Mouse (Mus musculus) hindbrain, embryonic 10.5 days (tissue): ENCODE measurements at regions not wholly inside any gene's neighbourhood (a gene's known extent, or its start where the extent isn't known, plus 50 kb on each side); places are given as distances from the start of the nearest gene placed in this dataset.

Experiments used
- DNase-seq: peaks from one replicate; pipeline ENCODE4 v3.0.0-alpha.2; 2017; ENCODE audit warnings: low spot score
- H3K27ac ChIP-seq: fragments of 300-500 bp; sonication (generic); 2 replicates; pipeline ENCODE4 v1.5.1; 2016; ENCODE audit warnings: mild to moderate bottlenecking, moderate library complexity
- H3K27me3 ChIP-seq: fragments of 300-500 bp; sonication (generic); 2 replicates; pipeline ENCODE4 v1.6.1; 2016; ENCODE audit warnings: mild to moderate bottlenecking; ENCODE audit not compliant: poor library complexity, insufficient read depth, severe bottlenecking
- H3K36me3 ChIP-seq: fragments of 300-500 bp; sonication (generic); 2 replicates; pipeline ENCODE4 v1.6.1; 2016; ENCODE audit warnings: mild to moderate bottlenecking, moderate library complexity
- H3K4me1 ChIP-seq: fragments of 300-500 bp; sonication (generic); replicated peaks from 2 replicates; pipeline ENCODE4 v1.6.1; 2016; ENCODE audit warnings: mild to moderate bottlenecking
- H3K4me3 ChIP-seq: fragments of 300-500 bp; sonication (generic); 2 replicates; pipeline ENCODE4 v1.5.1; 2016; ENCODE audit warnings: mild to moderate bottlenecking, moderate library complexity
- H3K9me3 ChIP-seq: fragments of 300-500 bp; sonication (generic); 2 replicates; pipeline ENCODE4 v1.6.1; 2016; ENCODE audit warnings: mild to moderate bottlenecking, moderate library complexity
- WGBS: fragments of 180-500 bp; shearing (Covaris S2); methylation state at CpG from one replicate; pipeline ENCODE4 v1.1.7; 2016; 5-methylcytosine and 5-hydroxymethylcytosine counted together

GRCm38 (mm10) chr8:101366722-101367121 lies 1418.7 kb downstream of the Cdh11 start:
- no peak for DNase-seq
- no peaks in the 10 kb centered on the region for H3K9me3 ChIP-seq
- no peaks in the 10 kb centered on the region for H3K4me1 ChIP-seq
- no peak overlapping the region for H3K4me3 ChIP-seq
- WGBS: 89% methylated on average over 1 of the region's 1 CpGs
- H3K27ac ChIP-seq: no peak overlapping the region
- no peaks in the 10 kb centered on the region for H3K27me3 ChIP-seq
- H3K36me3 ChIP-seq: no peaks in the 10 kb centered on the region

GRCm38 (mm10) chr8:101350848-101351247 lies 1434.6 kb downstream of the Cdh11 start:
- no peak overlapping the region for H3K4me3 ChIP-seq
- H3K36me3 ChIP-seq: no peaks in the 10 kb centered on the region
- no peak for DNase-seq
- no peaks in the 10 kb centered on the region for H3K27me3 ChIP-seq
- H3K27ac ChIP-seq: no peak overlapping the region
- no peaks in the 10 kb centered on the region for H3K9me3 ChIP-seq
- H3K4me1 ChIP-seq: no peaks in the 10 kb centered on the region
- WGBS: 85% methylated on average over 5 of the region's 5 CpGs

GRCm38 (mm10) chr8:101349736-101350135 lies 1435.7 kb downstream of the Cdh11 start:
- no peak for DNase-seq
- Histone ChIP-seq H3K27me3 (no peaks in the 10 kb centered on the region), H3K9me3 (no peaks in the 10 kb centered on the region), H3K36me3 (no peaks in the 10 kb centered on the region), H3K27ac (no peak overlapping the region), H3K4me1 (no peaks in the 10 kb centered on the region), H3K4me3 (no peak overlapping the region)
- 87% methylated on average over 1 of the region's 1 CpGs for WGBS

GRCm38 (mm10) chr8:101329290-101329689 lies 1456.2 kb downstream of the Cdh11 start:
- WGBS: 25% methylated on average over 2 of the region's 2 CpGs
- H3K27me3 ChIP-seq: no peaks in the 10 kb centered on the region
- 0 out of 2 replicates have a peak, but pooled peaks cover 6% of the 10 kb centered on the region for H3K4me1 ChIP-seq
- H3K4me3 ChIP-seq: no peak overlapping the region
- no peak overlapping the region for H3K27ac ChIP-seq
- DNase-seq: peak; percentile 17
- H3K9me3 ChIP-seq: no peaks in the 10 kb centered on the region
- H3K36me3 ChIP-seq: no peaks in the 10 kb centered on the region

GRCm38 (mm10) chr8:101328780-101329179 lies 1456.7 kb downstream of the Cdh11 start:
- no peak overlapping the region for H3K27ac ChIP-seq
- H3K36me3 ChIP-seq: no peaks in the 10 kb centered on the region
- DNase-seq: no peak

GRCm38 (mm10) chr8:101298571-101298970 lies 1486.9 kb downstream of the Cdh11 start:
- Histone ChIP-seq H3K27ac (no peak overlapping the region), H3K36me3 (no peaks in the 10 kb centered on the region), H3K27me3 (no peaks in the 10 kb centered on the region), H3K4me3 (no peak overlapping the region), H3K4me1 (no peaks in the 10 kb centered on the region), H3K9me3 (no peaks in the 10 kb centered on the region)
- 91% methylated on average over 2 of the region's 2 CpGs for WGBS
- no peak for DNase-seq

More at GRCm38 (mm10) chr8:101328780-101329179, 1456.7 kb downstream of the Cdh11 start:
- WGBS: 68% methylated on average over 4 of the region's 4 CpGs
- Histone ChIP-seq H3K4me3 (no peak overlapping the region), H3K4me1 (0 out of 2 replicates have a peak, but pooled peaks cover 6% of the 10 kb centered on the region), H3K9me3 (no peaks in the 10 kb centered on the region), H3K27me3 (no peaks in the 10 kb centered on the region)

GRCm38 (mm10) chr8:101290031-101290430 lies 1495.4 kb downstream of the Cdh11 start:
- Histone ChIP-seq H3K36me3 (no peaks in the 10 kb centered on the region), H3K9me3 (no peaks in the 10 kb centered on the region), H3K27me3 (no peaks in the 10 kb centered on the region), H3K4me1 (no peaks in the 10 kb centered on the region), H3K4me3 (no peak overlapping the region), H3K27ac (no peak overlapping the region)
- DNase-seq: no peak
- WGBS: 92% methylated on average over 2 of the region's 2 CpGs

GRCm38 (mm10) chr8:101242632-101243031 lies 1542.8 kb downstream of the Cdh11 start:
- H3K27ac ChIP-seq: no peak overlapping the region
- 92% methylated on average over 2 of the region's 2 CpGs for WGBS
- H3K4me3 ChIP-seq: no peak overlapping the region
- DNase-seq: no peak
- H3K27me3 ChIP-seq: no peaks in the 10 kb centered on the region
- H3K4me1 ChIP-seq: no peaks in the 10 kb centered on the region
- H3K36me3 ChIP-seq: no peaks in the 10 kb centered on the region
- H3K9me3 ChIP-seq: no peaks in the 10 kb centered on the region

- H3K27me3 ChIP-seq: no peaks in the 10 kb centered on the region
- no peak overlapping the region for H3K4me3 ChIP-seq
- no peaks in the 10 kb centered on the region for H3K36me3 ChIP-seq
- DNase-seq: no peak
- no peak overlapping the region for H3K27ac ChIP-seq
- no peaks in the 10 kb centered on the region for H3K9me3 ChIP-seq
- WGBS: 88% methylated on average over 4 of the region's 4 CpGs
- no peaks in the 10 kb centered on the region for H3K4me1 ChIP-seq
Measured at GRCm38 (mm10) chr8:101241854-101242253, 1543.6 kb downstream of the Cdh11 start.

- H3K4me3 ChIP-seq: no peak overlapping the region
- no peak for DNase-seq
- H3K27ac ChIP-seq: no peak overlapping the region
- no peaks in the 10 kb centered on the region for H3K9me3 ChIP-seq
- no peaks in the 10 kb centered on the region for H3K27me3 ChIP-seq
- 71% methylated on average over 1 of the region's 1 CpGs for WGBS
- H3K4me1 ChIP-seq: no peaks in the 10 kb centered on the region
- no peaks in the 10 kb centered on the region for H3K36me3 ChIP-seq
Measured at GRCm38 (mm10) chr8:101197986-101198385, 1587.5 kb downstream of the Cdh11 start.

- Histone ChIP-seq H3K27me3 (no peaks in the 10 kb centered on the region), H3K4me3 (no peak overlapping the region), H3K36me3 (no peaks in the 10 kb centered on the region), H3K27ac (no peak overlapping the region), H3K9me3 (no peaks in the 10 kb centered on the region), H3K4me1 (no peaks in the 10 kb centered on the region)
- no peak for DNase-seq
Measured at GRCm38 (mm10) chr8:101196740-101197139, 1588.7 kb downstream of the Cdh11 start.

GRCm38 (mm10) chr8:101188566-101188965 lies 1596.9 kb downstream of the Cdh11 start:
- Histone ChIP-seq H3K4me1 (no peaks in the 10 kb centered on the region), H3K9me3 (no peaks in the 10 kb centered on the region), H3K27ac (no peak overlapping the region), H3K36me3 (no peaks in the 10 kb centered on the region), H3K4me3 (no peak overlapping the region), H3K27me3 (no peaks in the 10 kb centered on the region)
- no peak for DNase-seq

GRCm38 (mm10) chr8:101154923-101155322 lies 1630.5 kb downstream of the Cdh11 start:
- Histone ChIP-seq H3K4me3 (no peak overlapping the region), H3K27me3 (no peaks in the 10 kb centered on the region), H3K4me1 (no peaks in the 10 kb centered on the region), H3K9me3 (no peaks in the 10 kb centered on the region), H3K36me3 (no peaks in the 10 kb centered on the region), H3K27ac (no peak overlapping the region)
- DNase-seq: peak; percentile 18
